Mouse (Mus musculus): ENCODE results near the gene Fgfr1op2. TPM values are rescaled to one million over a fixed set of nuclear protein-coding genes. Genes with fewer than 3 reads are reported as not detected.
"Not testable (repeated sequence)": the region's sequence is repeated elsewhere in the genome, so short reads cannot be mapped to it uniquely, and the experiment has no call there.

Fgfr1op2 gene
- polyA plus RNA-seq, 1 experiment from 2014 or later = 75.1 TPM

DNA sequence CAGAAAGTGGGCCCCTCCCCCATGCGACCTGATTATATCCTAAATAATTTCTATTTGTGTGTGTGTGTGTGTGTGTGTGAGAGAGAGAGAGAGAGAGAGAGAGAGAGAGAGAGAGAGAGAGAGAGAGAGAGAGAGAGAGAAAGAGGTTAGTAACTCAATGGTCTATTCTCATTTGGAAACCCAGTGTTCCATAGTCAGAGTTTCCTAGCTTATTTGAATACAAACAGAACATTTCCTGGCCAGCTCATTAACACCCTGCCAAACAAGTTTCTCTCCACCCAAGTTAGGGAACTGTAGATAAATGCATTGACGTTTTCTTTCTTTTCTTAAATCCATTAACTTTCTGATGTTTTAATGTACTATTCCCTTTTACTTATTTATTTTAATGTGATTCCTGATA lies 38.9 kb upstream of the Fgfr1op2 start:
- H3K9me3 ChIP-seq (ENCODE audit: control insufficient read depth) = no peaks in the 10 kb centered on the region
- WGBS = 59% methylated on average over 2 of the region's 2 CpGs
- H3K4me3 ChIP-seq (ENCODE audit: low read depth, low read length) = no peak overlapping the region
- no peak overlapping the region for H3K4me2 ChIP-seq (replicated peaks; ENCODE audit: low read depth)
- H3K4me1 ChIP-seq (replicated peaks; ENCODE audit: control insufficient read depth, insufficient read depth, low read length) = no peaks in the 10 kb centered on the region
- H3K27me3 ChIP-seq (replicated peaks; ENCODE audit: control insufficient read depth, insufficient read depth, low read length) = no peaks in the 10 kb centered on the region
- H3K27ac ChIP-seq (ENCODE audit: low read depth, low read length) = no peak overlapping the region
- no peak overlapping the region for H3K9ac ChIP-seq (ENCODE audit: low read depth, low read length)
- TF ChIP-seq CTCF (IDR thresholded peaks at IDR 0.05; ENCODE audit: low read depth) = no peak
- no peak for ATAC-seq
- H3K36me3 ChIP-seq (ENCODE audit: control insufficient read depth, insufficient read depth) = no peaks in the 10 kb centered on the region

DNA sequence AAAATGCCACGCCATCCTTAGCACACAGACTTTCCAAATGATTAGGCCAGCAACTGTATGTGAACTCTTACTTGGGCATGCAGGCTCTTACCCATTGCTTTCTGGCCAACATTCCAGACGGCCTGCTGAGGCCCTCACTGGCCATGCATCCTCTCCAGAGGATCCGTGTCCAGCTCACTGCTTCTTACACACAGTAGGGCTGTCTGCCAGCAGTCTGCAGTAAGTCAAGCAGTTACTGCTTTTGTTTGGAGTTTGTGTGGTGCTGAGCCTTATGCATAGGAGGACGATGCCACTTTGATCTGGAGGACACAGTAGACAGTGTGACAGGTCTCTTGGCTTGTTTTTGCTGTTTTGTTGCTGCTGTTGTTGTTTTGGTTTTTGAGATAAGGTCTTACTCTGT lies 38.3 kb upstream of the Fgfr1op2 start:
- H3K4me2 ChIP-seq (replicated peaks; ENCODE audit: low read depth) = no peak overlapping the region
- 63% methylated on average over 4 of the region's 4 CpGs for WGBS
- ATAC-seq = no peak

GRCm38 (mm10) chr6:146540386-146540785 lies 36.6 kb upstream of the Fgfr1op2 start:
- H3K27ac ChIP-seq (ENCODE audit: low read depth, low read length) = no peak overlapping the region
- ATAC-seq = no peak
- TF ChIP-seq CTCF (IDR thresholded peaks at IDR 0.05; ENCODE audit: low read depth) = no peak
- H3K36me3 ChIP-seq (ENCODE audit: control insufficient read depth, insufficient read depth) = no peaks in the 10 kb centered on the region
- no peak overlapping the region for H3K9ac ChIP-seq (ENCODE audit: low read depth, low read length)
- H3K4me2 ChIP-seq (replicated peaks; ENCODE audit: low read depth) = no peak overlapping the region
- H3K27me3 ChIP-seq (replicated peaks; ENCODE audit: control insufficient read depth, insufficient read depth, low read length) = no peaks in the 10 kb centered on the region
- no peak overlapping the region for H3K4me3 ChIP-seq (ENCODE audit: low read depth, low read length)
- 76% methylated on average over 3 of the region's 3 CpGs for WGBS
- no peaks in the 10 kb centered on the region for H3K4me1 ChIP-seq (replicated peaks; ENCODE audit: control insufficient read depth, insufficient read depth, low read length)
- no peaks in the 10 kb centered on the region for H3K9me3 ChIP-seq (ENCODE audit: control insufficient read depth)

More for the DNA sequence above, 38.3 kb upstream of the Fgfr1op2 start:
- TF ChIP-seq CTCF (IDR thresholded peaks at IDR 0.05; ENCODE audit: low read depth) = no peak
- H3K27ac ChIP-seq (ENCODE audit: low read depth, low read length) = no peak overlapping the region
- no peaks in the 10 kb centered on the region for H3K36me3 ChIP-seq (ENCODE audit: control insufficient read depth, insufficient read depth)
- H3K4me3 ChIP-seq (ENCODE audit: low read depth, low read length) = no peak overlapping the region
- no peaks in the 10 kb centered on the region for H3K9me3 ChIP-seq (ENCODE audit: control insufficient read depth)
- no peaks in the 10 kb centered on the region for H3K4me1 ChIP-seq (replicated peaks; ENCODE audit: control insufficient read depth, insufficient read depth, low read length)
- no peaks in the 10 kb centered on the region for H3K27me3 ChIP-seq (replicated peaks; ENCODE audit: control insufficient read depth, insufficient read depth, low read length)
- no peak overlapping the region for H3K9ac ChIP-seq (ENCODE audit: low read depth, low read length)

DNA sequence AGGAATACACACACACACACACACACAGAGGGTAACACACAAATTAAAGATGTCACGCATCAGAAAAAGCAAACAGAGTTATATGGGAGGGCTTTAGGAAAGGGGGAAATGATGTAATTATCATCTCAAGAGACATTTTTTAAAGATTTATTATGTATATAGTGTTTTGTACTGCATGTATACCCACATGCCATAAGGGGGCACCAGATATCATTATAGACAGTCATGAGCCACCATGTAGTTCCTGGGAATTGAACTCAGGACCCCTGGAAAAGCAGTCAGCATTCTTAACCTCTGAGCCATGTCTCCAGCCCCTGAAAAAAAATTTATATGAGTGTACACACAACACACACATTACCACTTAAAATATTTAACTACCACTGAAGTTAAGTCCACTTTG lies 32.4 kb upstream of the Fgfr1op2 start:
- WGBS = 89% methylated on average over 1 of the region's 1 CpGs
- H3K4me3 ChIP-seq (ENCODE audit: low read depth, low read length) = no peak overlapping the region
- no peak overlapping the region for H3K4me2 ChIP-seq (replicated peaks; ENCODE audit: low read depth)
- H3K9ac ChIP-seq (ENCODE audit: low read depth, low read length) = no peak overlapping the region
- no peak for ATAC-seq
- no peaks in the 10 kb centered on the region for H3K4me1 ChIP-seq (replicated peaks; ENCODE audit: control insufficient read depth, insufficient read depth, low read length)
- peaks cover 5% of the 10 kb centered on the region for H3K36me3 ChIP-seq (ENCODE audit: control insufficient read depth, insufficient read depth)
- no peaks in the 10 kb centered on the region for H3K9me3 ChIP-seq (ENCODE audit: control insufficient read depth)
- H3K27ac ChIP-seq (ENCODE audit: low read depth, low read length) = no peak overlapping the region
- no peaks in the 10 kb centered on the region for H3K27me3 ChIP-seq (replicated peaks; ENCODE audit: control insufficient read depth, insufficient read depth, low read length)
- TF ChIP-seq CTCF (IDR thresholded peaks at IDR 0.05; ENCODE audit: low read depth) = peak; percentile 29; the same call in 1 of the 2 replicates

- Histone ChIP-seq H3K9me3 (ENCODE audit: control insufficient read depth) (no peaks in the 10 kb centered on the region), H3K27ac (ENCODE audit: low read depth, low read length) (no peak overlapping the region), H3K36me3 (ENCODE audit: control insufficient read depth, insufficient read depth) (peaks cover 6% of the 10 kb centered on the region), H3K4me3 (ENCODE audit: low read depth, low read length) (no peak overlapping the region), H3K9ac (ENCODE audit: low read depth, low read length) (no peak overlapping the region), H3K27me3 (replicated peaks; ENCODE audit: control insufficient read depth, insufficient read depth, low read length) (no peaks in the 10 kb centered on the region), H3K4me2 (replicated peaks; ENCODE audit: low read depth) (no peak overlapping the region), H3K4me1 (replicated peaks; ENCODE audit: control insufficient read depth, insufficient read depth, low read length) (no peaks in the 10 kb centered on the region)
- no peak for TF ChIP-seq CTCF (IDR thresholded peaks at IDR 0.05; ENCODE audit: low read depth)
- no peak for ATAC-seq
- WGBS = 70% methylated on average over 5 of the region's 5 CpGs
Observed at GRCm38 (mm10) chr6:146545289-146545865, 31.6 kb upstream of the Fgfr1op2 start.

DNA sequence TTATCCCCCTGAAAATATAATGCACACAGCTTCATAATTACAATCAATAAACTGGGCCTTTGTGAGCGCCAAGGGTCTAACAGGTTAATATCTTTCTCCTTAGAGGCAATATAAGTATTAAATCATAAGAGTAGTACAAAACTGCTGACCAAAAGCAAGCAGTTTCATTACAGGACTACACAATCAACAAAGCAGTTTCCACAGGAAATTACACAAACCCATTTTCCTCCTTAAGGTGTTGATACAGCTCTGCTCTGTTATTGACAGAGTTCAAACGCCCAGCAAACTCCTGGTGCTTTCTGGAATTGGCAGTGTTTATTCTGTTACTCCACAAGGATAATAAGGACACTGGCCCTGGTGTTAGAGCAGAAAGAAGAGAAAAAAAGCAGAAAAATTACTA lies 26.6 kb upstream of the Fgfr1op2 start:
- WGBS = 80% methylated on average over 2 of the region's 2 CpGs

GRCm38 (mm10) chr6:146551326-146551725 lies 25.7 kb upstream of the Fgfr1op2 start:
- Histone ChIP-seq H3K4me2 (replicated peaks; ENCODE audit: low read depth) (no peak overlapping the region), H3K9me3 (ENCODE audit: control insufficient read depth) (no peaks in the 10 kb centered on the region), H3K4me1 (replicated peaks; ENCODE audit: control insufficient read depth, insufficient read depth, low read length) (no peaks in the 10 kb centered on the region), H3K9ac (ENCODE audit: low read depth, low read length) (no peak overlapping the region), H3K36me3 (ENCODE audit: control insufficient read depth, insufficient read depth) (peaks cover 56% of the 10 kb centered on the region), H3K27me3 (replicated peaks; ENCODE audit: control insufficient read depth, insufficient read depth, low read length) (no peaks in the 10 kb centered on the region), H3K27ac (ENCODE audit: low read depth, low read length) (no peak overlapping the region), H3K4me3 (ENCODE audit: low read depth, low read length) (no peak overlapping the region)
- TF ChIP-seq CTCF (IDR thresholded peaks at IDR 0.05; ENCODE audit: low read depth) = no peak
- ATAC-seq = no peak

More for the DNA sequence above, 26.6 kb upstream of the Fgfr1op2 start:
- Histone ChIP-seq H3K4me1 (replicated peaks; ENCODE audit: control insufficient read depth, insufficient read depth, low read length) (no peaks in the 10 kb centered on the region), H3K27ac (ENCODE audit: low read depth, low read length) (no peak overlapping the region), H3K36me3 (ENCODE audit: control insufficient read depth, insufficient read depth) (peaks cover 49% of the 10 kb centered on the region), H3K9ac (ENCODE audit: low read depth, low read length) (no peak overlapping the region), H3K4me3 (ENCODE audit: low read depth, low read length) (no peak overlapping the region), H3K9me3 (ENCODE audit: control insufficient read depth) (no peaks in the 10 kb centered on the region), H3K27me3 (replicated peaks; ENCODE audit: control insufficient read depth, insufficient read depth, low read length) (no peaks in the 10 kb centered on the region), H3K4me2 (replicated peaks; ENCODE audit: low read depth) (no peak overlapping the region)
- TF ChIP-seq CTCF (IDR thresholded peaks at IDR 0.05; ENCODE audit: low read depth) = no peak
- ATAC-seq = no peak

- peaks cover 41% of the 10 kb centered on the region for H3K36me3 ChIP-seq (ENCODE audit: control insufficient read depth, insufficient read depth)
- H3K4me1 ChIP-seq (replicated peaks; ENCODE audit: control insufficient read depth, insufficient read depth, low read length); H3K4me2 ChIP-seq (replicated peaks; ENCODE audit: low read depth); H3K9me3 ChIP-seq (ENCODE audit: control insufficient read depth); H3K4me3 ChIP-seq (ENCODE audit: low read depth, low read length); H3K27ac ChIP-seq (ENCODE audit: low read depth, low read length); ATAC-seq; H3K9ac ChIP-seq (ENCODE audit: low read depth, low read length); H3K27me3 ChIP-seq (replicated peaks; ENCODE audit: control insufficient read depth, insufficient read depth, low read length): not testable (repeated sequence)
- 74% methylated on average over 1 of the region's 1 CpGs for WGBS
Observed at GRCm38 (mm10) chr6:146562461-146562860, 14.5 kb upstream of the Fgfr1op2 start.
